Mouse (Mus musculus): ENCODE measurements around the gene Ints7.

Gene Ints7

GRCm38 (mm10) chr1:191632511-191633095 lies 57.2 kb downstream of the Ints7 start:
- peak; percentile 14 for DNase-seq (ENCODE audit: low read depth)

- no peak for DNase-seq (ENCODE audit: low read depth)
These were observed 58.7 kb downstream of the Ints7 start for GRCm38 (mm10) chr1:191634116-191634515.

- DNase-seq (ENCODE audit: low read depth), result no peak
These were observed 63.0 kb downstream of the Ints7 start for GRCm38 (mm10) chr1:191638404-191638803.

GRCm38 (mm10) chr1:191639200-191639807 lies 63.9 kb downstream of the Ints7 start:
- no peak for DNase-seq (ENCODE audit: low read depth)

- no peak for DNase-seq (ENCODE audit: low read depth)
These were observed 64.7 kb downstream of the Ints7 start for GRCm38 (mm10) chr1:191640146-191640545.

GRCm38 (mm10) chr1:191640848-191641247 lies 65.4 kb downstream of the Ints7 start:
- DNase-seq (ENCODE audit: low read depth), result no peak

GRCm38 (mm10) chr1:191641438-191641837 lies 66.0 kb downstream of the Ints7 start:
- DNase-seq (ENCODE audit: low read depth), result no peak

- no peak for DNase-seq (ENCODE audit: low read depth)
These were observed 67.5 kb downstream of the Ints7 start for GRCm38 (mm10) chr1:191642903-191643302.

GRCm38 (mm10) chr1:191645921-191646320 lies 70.5 kb downstream of the Ints7 start:
- DNase-seq (ENCODE audit: low read depth), result no peak

- no peak for DNase-seq (ENCODE audit: low read depth)
These were observed 72.2 kb downstream of the Ints7 start for GRCm38 (mm10) chr1:191647590-191647989.

- no peak for DNase-seq (ENCODE audit: low read depth)
These were observed 84.0 kb downstream of the Ints7 start for GRCm38 (mm10) chr1:191659441-191659840.

GRCm38 (mm10) chr1:191661019-191661796 lies 85.8 kb downstream of the Ints7 start:
- no peak for DNase-seq (ENCODE audit: low read depth)

- DNase-seq (ENCODE audit: low read depth), result peak; percentile 86
These were observed 86.9 kb downstream of the Ints7 start for GRCm38 (mm10) chr1:191662178-191662898.

- DNase-seq (ENCODE audit: low read depth), result no peak
These were observed 87.6 kb downstream of the Ints7 start for GRCm38 (mm10) chr1:191662899-191663500.

GRCm38 (mm10) chr1:191663603-191664002 lies 88.2 kb downstream of the Ints7 start:
- no peak for DNase-seq (ENCODE audit: low read depth)

GRCm38 (mm10) chr1:191666351-191666750 lies 90.9 kb downstream of the Ints7 start:
- DNase-seq (ENCODE audit: low read depth), result no peak

- DNase-seq (ENCODE audit: low read depth), result peak; percentile 67
These were observed 92.6 kb downstream of the Ints7 start for GRCm38 (mm10) chr1:191668030-191668429.

Measured in NIH3T3 (cell line).